Mouse (Mus musculus) granulocyte monocyte progenitor cell, adult 5-6 weeks (primary cell): Measurements from ENCODE around the gene Ebp. TPM values are rescaled to one million over a fixed set of nuclear protein-coding genes. Genes with fewer than 3 reads are reported as not detected.

Experiments used
- ATAC-seq: replicated peaks from 2 replicates; pipeline ENCODE4 v1.8.0; 2016; ENCODE audit warnings: mild to moderate bottlenecking, moderate TSS enrichment, inconsistent platforms; ENCODE audit not compliant: poor library complexity, severe bottlenecking
- total RNA-seq, 2 experiments: library from RNA; stranded (forward) in 1 of 2; stranded (reverse) in 1 of 2; fragments of 200-712, 200-1000 nt in 1 of 2; fragments of >200 nt in 1 of 2; fragmentation: Nextera tagmentation in 1 of 2; gene quantifications; 2 replicates each; pipeline ENCODE4 v1.2.3; 2014 to 2017

The Ebp gene
- 69.1 and 79.2 TPM in 2 replicates for total RNA-seq (2014; fragmentation: Nextera tagmentation)
- 67.8 and 107 TPM in 2 replicates for total RNA-seq (2017)

DNA sequence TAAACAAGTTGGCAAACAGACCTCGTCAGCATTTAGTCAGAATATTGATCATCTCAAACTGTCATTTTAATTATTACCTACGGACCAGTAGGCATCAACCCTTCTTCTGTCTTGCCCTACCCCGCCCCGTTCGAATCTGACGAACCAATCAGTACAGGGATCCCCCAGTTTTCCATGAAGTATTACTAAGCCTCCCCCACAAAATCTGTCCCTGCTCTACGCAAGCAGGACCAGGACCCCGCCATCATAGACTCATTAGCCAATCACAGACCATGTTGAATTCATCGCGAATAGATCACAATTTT lies at the start of gene Ebp:
Gene Ebp, minus strand, starts transcription at position 94 of the 305 bp plus-strand sequence.
- ATAC-seq, result peak; percentile 58

DNA sequence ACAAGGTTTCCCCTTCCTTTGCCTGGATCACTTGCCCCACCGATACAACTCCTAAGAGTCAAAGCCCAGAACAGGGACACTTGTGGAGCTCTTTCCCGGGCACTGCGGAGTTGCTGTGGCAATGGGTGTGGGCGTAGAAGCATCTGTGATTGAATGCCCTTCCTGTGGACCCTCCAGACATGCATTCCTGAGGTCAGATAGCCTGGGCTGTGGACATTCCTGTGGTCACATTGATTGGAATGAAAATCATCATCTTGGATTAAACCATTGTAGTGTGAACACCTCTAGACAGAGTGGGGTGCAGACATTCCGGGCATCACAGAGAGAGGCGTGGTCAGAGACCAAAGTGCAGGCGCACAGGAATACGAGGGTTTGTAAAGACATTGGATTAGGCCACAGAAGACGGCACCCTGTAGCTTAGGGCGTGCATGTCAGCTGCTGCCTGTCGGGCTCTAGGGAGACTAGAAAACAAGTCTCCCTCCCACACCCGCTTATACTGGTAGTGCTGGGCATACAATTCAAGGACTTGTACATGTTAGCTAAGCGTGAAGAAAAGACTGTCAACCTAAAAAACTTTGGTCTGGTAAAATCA lies 45.6 kb upstream of the Ebp start:
- no peak for ATAC-seq

GRCm38 (mm10) chrX:8236704-8237103 lies 43.4 kb upstream of the Ebp start:
- no peak for ATAC-seq

GRCm38 (mm10) chrX:8233602-8234001 lies 40.3 kb upstream of the Ebp start:
- no peak for ATAC-seq

DNA sequence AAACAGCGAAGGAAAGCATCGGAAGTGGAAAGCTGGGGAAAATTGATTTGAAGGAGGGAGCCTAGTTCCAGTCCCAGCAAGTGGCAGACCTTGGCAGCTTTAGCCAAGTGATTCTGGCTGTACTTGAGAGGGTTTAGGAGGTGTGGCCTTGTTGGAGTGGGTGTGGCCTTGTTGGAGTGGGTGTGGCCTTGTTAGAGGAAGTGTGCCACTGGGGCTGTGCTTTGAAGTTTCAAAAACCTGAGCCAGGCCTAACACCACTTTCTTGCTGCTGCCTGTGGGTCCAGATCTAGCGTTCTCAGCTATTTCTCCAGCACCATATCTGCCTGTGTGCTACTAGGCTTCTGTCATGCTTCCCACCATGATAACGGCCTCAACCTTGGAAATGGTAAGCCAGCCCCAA lies 37.0 kb upstream of the Ebp start:
- 0 out of 2 replicates have a peak, but pooled peaks have one; percentile 17 for ATAC-seq

DNA sequence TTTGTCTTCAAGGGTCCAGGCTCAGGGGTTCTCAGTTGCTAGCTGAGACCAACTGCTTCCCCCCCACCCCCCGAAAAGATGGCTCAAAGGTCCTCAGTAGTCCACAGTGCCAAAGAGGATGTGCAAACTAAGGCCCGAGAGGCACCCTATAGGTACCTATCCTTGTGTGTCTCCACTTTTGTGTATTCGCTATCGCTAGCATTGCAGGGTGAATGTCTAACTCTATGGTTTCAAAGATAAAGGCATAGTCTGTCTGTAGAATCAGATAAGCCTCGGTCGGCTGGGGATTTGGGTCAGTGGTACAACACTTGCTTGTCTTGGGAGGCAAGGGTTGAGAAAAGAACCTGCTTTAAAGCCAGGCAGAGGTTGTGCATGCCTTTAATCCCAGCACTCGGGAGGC lies 30.2 kb upstream of the Ebp start:
- ATAC-seq, result no peak

DNA sequence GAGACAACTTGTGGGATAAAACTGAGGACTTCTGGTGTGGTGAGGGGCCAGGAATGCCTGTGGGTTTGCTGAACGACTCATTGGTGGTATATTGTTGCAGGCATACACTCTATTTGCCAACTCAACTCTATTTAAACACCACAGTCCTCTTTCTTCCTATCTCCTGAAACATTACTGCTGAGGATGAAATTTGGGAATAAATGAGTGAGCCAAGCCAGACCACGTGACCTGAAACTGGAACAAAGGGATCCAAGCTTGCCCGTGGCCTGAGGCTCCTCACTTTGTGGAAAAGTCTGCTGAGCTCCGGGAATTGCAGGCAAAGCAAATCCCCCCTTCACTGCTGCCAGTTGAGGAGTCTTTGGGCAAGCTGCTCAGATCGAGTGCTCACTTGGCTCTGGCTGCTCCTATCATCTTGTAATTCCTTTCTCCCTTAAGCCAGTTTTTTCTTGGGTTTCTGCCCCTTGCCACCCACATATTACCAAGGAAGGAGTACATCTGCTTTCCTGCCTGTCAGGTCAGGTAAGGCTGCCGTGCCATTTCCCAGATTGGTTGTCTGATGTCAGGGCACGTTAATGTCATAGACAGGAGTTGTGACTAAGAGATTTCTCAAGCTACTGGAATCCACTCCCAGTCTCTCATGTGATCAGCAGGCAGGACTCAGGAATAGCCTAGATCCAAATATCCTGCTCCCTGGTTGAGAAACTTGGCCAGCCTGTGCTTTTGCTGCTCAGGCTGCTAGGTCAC lies 29.5 kb upstream of the Ebp start:
- no peak for ATAC-seq

GRCm38 (mm10) chrX:8222296-8222677 lies 29.0 kb upstream of the Ebp start:
- ATAC-seq, result no peak

DNA sequence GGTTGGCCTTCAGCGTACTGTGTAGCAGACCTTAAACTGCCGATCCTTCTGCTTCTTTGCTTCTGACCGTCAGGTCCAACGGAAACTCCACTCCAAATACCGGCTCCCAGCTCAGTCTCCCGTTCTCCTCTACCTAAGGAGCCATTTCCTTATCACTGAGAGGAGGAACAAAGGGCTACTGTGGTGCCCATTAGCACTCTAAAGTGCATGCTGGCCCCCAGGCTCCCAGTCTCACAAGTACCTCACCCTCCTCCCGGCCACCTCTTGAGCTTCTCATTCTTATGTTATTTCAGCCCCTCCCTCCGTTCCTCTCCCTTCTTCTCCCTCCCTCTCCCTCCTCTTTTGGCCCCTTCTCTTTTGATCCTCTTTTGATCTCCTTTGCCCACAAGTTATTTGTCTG lies 26.3 kb upstream of the Ebp start:
- no peak for ATAC-seq

DNA sequence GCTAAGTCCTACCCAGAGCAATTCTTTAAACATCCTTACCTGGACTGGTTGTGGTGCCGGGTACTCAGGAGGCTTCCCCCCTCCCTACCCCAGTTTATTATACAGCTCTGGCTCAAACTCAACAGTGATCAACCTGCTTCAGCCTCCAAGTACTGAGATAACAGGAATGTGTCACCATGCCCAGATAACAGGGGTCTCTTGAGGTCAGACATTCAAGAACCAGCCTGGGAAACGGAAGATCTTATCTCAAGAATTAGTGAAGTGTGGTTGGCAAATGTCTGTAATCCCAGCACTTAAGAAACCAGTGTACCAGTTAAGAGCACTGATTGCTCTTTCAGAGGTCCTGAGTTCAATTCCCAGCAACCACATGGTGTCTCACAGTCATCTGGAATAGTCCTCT lies 24.8 kb upstream of the Ebp start:
- ATAC-seq, result no peak

DNA sequence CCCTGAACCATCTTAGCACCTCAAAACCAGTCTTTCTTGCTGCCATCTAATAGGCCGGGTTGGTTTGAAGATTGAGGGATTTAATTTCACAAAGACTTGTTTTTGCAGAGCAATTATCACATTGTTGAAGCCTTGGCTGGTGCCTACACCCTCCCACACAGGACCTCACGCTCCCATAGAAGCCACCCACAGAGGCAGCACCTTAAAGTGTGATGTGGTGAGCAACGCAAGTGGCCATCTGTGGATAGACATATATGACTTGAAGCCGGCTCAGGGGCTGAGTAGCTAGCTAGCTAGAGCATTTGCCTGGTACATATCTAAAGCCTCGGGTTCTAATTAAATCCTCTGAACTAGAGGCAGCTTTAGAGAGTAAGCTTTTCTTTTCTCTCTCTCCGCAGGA lies 24.1 kb upstream of the Ebp start:
- ATAC-seq, result no peak

- ATAC-seq, result no peak
Observed at GRCm38 (mm10) chrX:8211490-8212207, 18.3 kb upstream of the Ebp start.

GRCm38 (mm10) chrX:8209720-8210119 lies 16.4 kb upstream of the Ebp start:
- ATAC-seq, result no peak

GRCm38 (mm10) chrX:8207224-8207623 lies 13.9 kb upstream of the Ebp start:
- no peak for ATAC-seq

GRCm38 (mm10) chrX:8206694-8207197 lies 13.4 kb upstream of the Ebp start:
- no peak for ATAC-seq

- ATAC-seq, result peak; percentile 98
Observed at GRCm38 (mm10) chrX:8206015-8206693, 12.8 kb upstream of the Ebp start, which contains the start of gene Porcn. Gene Porcn, minus strand, starts transcription at chrX:8206525.

DNA sequence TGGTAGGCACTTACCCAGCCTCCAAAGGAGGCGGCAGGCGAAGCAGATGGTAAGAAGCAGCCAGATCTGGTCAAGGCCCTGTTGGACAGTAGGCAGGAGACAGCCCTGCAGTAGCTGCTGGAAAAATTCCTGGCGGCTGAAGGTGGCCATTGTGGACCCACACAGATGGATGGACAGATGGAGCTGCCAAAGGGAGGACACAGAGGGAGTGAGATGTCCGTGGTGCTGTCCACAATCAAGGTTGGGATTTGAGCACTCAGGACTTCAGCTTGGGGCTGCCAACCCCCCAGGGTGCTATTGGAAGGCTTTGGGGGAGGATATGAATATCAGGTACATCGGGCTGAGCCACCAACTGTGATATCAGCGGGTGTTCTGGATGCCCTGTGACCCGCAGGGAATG lies 12.2 kb upstream of the Ebp start:
- no peak for ATAC-seq

- ATAC-seq, result no peak
Observed at GRCm38 (mm10) chrX:8205088-8205487, 11.8 kb upstream of the Ebp start.

DNA sequence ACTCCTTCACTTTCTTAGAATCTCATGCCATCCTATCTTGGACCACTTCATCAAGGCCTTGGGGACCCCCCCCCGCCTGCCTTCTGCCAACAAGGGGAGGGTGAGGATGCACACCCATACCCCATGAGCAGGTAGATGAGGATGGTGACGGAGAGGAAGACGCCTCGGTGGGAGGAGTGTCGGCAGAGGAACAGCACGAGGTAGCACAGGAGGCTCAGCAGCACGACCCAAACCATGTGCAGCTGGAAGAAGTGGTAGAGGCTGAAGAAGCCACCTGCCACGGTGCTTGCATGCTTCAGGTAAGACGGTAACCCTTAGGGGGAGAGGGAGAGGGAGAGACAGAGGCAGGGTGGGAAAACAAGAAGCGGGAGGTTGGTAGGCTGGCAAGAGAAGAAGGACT lies 10.8 kb upstream of the Ebp start:
- ATAC-seq, result no peak

GRCm38 (mm10) chrX:8203105-8203504 lies 9.8 kb upstream of the Ebp start:
- no peak for ATAC-seq
